Mouse (Mus musculus) neural tube, embryonic 14.5 days (tissue): ENCODE data around the gene Dct. TPM values are rescaled to one million over a fixed set of nuclear protein-coding genes. Genes with fewer than 3 reads are reported as not detected.

Source experiments
- ATAC-seq: fragments of 200-750 bp; cut with Nextera tagmentation; 2 replicates; pipeline ENCODE4 v1.8.0; 2017; ENCODE audit warnings: low read depth, mild to moderate bottlenecking, moderate TSS enrichment, moderate library complexity
- H3K27ac ChIP-seq: fragments of 300-500 bp; sonication (generic); 2 replicates; pipeline ENCODE4 v1.5.1; 2014; ENCODE audit warnings: low read depth, mild to moderate bottlenecking, control low read depth, low read length, moderate library complexity, mixed read lengths
- H3K27me3 ChIP-seq: fragments of 300-500 bp; sonication (generic); 2 replicates; pipeline ENCODE4 v1.6.1; 2014; ENCODE audit warnings: low read length; ENCODE audit not compliant: control insufficient read depth, insufficient read depth
- H3K36me3 ChIP-seq: fragments of 300-500 bp; sonication (generic); 2 replicates; pipeline ENCODE4 v1.6.1; 2014; ENCODE audit warnings: low read length, mixed read lengths; ENCODE audit not compliant: control insufficient read depth, insufficient read depth
- H3K4me1 ChIP-seq: fragments of 300-500 bp; sonication (generic); 2 replicates; pipeline ENCODE4 v1.6.1; 2014; ENCODE audit warnings: low read length; ENCODE audit not compliant: control insufficient read depth, insufficient read depth
- H3K4me2 ChIP-seq: fragments of 300-500 bp; sonication (generic); 2 replicates; pipeline ENCODE4 v1.6.1; 2014; ENCODE audit warnings: mild to moderate bottlenecking, low read depth, low read length, control low read depth
- H3K4me3 ChIP-seq: fragments of 300-500 bp; sonication (generic); 2 replicates; pipeline ENCODE4 v1.5.1; 2014; ENCODE audit warnings: low read depth, low read length, control low read depth, mixed read lengths
- H3K9ac ChIP-seq: fragments of 300-500 bp; sonication (generic); replicated peaks from 2 replicates; pipeline ENCODE4 v1.6.1; 2014; ENCODE audit warnings: low read depth, mild to moderate bottlenecking, control low read depth, low read length, mixed read lengths
- H3K9me3 ChIP-seq: fragments of 300-500 bp; sonication (generic); 2 replicates; pipeline ENCODE4 v1.6.1; 2016; ENCODE audit warnings: low read length; ENCODE audit not compliant: control insufficient read depth
- WGBS: fragments of 180-500 bp; shearing (Covaris S2); extraction: QIAGEN DNeasy Blood & Tissue Kit; methylation state at CpG from one replicate; pipeline ENCODE4 v1.1.7; 2014; 5-methylcytosine and 5-hydroxymethylcytosine counted together
- polyA plus RNA-seq: library from polyadenylated mRNA; unstranded; fragments of >200 nt; fragmentation: Nextera tagmentation; extraction: Ambion mirVana; gene quantifications from 2 replicates; pipeline ENCODE4 v1.2.1, GENCODE M21; 2014

Dct gene
- polyA plus RNA-seq, 1 experiment from 2014 or later, result 0.75 TPM

DNA sequence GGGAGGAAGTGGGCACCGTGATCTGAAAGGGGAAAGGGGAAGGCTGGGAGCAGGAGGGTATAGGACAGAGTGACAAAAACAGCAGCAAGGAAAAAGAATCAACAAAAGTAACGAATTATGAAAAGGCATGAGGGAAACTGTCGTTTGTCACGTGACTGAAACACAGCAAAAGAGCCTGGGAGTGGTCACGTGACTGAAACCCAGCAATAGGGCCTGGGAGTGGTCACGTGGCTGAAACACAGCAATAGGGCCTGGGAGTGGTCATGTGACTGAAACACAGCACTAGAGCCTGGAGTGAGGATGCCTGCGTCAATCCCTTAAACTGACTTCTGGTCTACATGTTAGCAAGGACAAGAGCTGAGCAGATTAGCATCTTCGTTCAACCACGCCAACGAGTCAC, 63.6 kb downstream of the Dct start:
- Histone ChIP-seq H3K9me3 (no peaks in the 10 kb centered on the region), H3K36me3 (no peaks in the 10 kb centered on the region), H3K4me1 (no peaks in the 10 kb centered on the region), H3K27me3 (no peaks in the 10 kb centered on the region), H3K4me2 (no peak overlapping the region), H3K9ac (no peak overlapping the region), H3K27ac (no peak overlapping the region), H3K4me3 (no peak overlapping the region)
- no peak for ATAC-seq
- WGBS, result 91% methylated on average over 10 of the region's 10 CpGs

DNA sequence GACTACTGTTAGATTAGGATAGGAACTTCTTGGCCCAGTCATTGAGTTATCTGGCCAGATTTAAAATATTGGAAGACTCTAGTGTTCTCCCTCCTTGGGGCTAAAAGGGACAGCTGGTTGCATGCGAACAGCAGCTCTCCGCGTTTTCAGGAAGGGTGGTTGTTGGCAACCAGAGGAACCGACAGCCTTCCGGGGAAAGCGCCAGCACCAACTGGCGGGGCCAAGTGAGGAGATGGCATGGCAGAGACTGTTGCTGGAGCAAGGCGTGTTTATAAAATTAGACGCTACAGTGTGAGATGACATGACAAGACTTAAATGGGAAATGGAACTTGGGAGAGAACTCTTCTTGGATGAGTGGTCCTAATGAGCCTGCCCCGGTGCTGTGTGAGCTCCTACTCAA, 70.5 kb downstream of the Dct start:
- H3K9me3 ChIP-seq, result no peaks in the 10 kb centered on the region
- 92% methylated on average over 10 of the region's 10 CpGs for WGBS
- H3K27me3 ChIP-seq, result no peaks in the 10 kb centered on the region
- H3K4me3 ChIP-seq, result no peak overlapping the region
- no peak overlapping the region for H3K27ac ChIP-seq
- H3K9ac ChIP-seq, result no peak overlapping the region
- no peaks in the 10 kb centered on the region for H3K36me3 ChIP-seq
- no peak for ATAC-seq
- no peak overlapping the region for H3K4me2 ChIP-seq
- no peaks in the 10 kb centered on the region for H3K4me1 ChIP-seq

DNA sequence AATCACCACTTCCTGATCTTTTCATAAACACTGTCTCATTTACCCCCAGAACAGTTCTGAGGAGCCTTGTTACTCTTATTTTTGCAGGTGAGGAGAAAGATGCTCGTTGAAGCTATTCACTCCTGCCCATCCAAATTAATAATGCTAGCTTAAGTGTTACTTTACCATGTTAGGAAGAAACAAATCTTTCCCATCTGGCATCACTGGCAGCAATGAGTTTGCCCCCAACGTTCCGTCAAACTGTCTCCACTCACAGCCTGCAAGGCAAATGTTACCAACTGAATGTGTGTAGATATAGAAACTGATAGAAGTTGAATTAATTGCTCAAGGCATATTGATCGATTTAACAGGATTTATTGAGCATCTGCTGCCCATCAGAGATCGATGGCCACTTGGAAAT, 79.5 kb downstream of the Dct start:
- WGBS, result 90% methylated on average over 5 of the region's 5 CpGs

More for the DNA sequence above, 79.5 kb downstream of the Dct start:
- no peak overlapping the region for H3K9ac ChIP-seq
- H3K36me3 ChIP-seq, result no peaks in the 10 kb centered on the region
- H3K27ac ChIP-seq, result no peak overlapping the region
- H3K9me3 ChIP-seq, result no peaks in the 10 kb centered on the region
- no peak for ATAC-seq
- no peak overlapping the region for H3K4me2 ChIP-seq
- no peaks in the 10 kb centered on the region for H3K27me3 ChIP-seq
- no peak overlapping the region for H3K4me3 ChIP-seq
- no peaks in the 10 kb centered on the region for H3K4me1 ChIP-seq

Other genes starting within 250 kb of the Dct start
- gene Tgds, start 80.5 kb upstream of the Dct start, polyA plus RNA-seq, result 14.4 and 19.8 TPM in 2 replicates
- 47.6 and 51.5 TPM in 2 replicates for gene Gpr180, start 84.9 kb upstream of the Dct start, polyA plus RNA-seq
- 6.9 and 7.3 TPM in 2 replicates for gene Sox21, start 184.8 kb upstream of the Dct start, polyA plus RNA-seq
- not detected in 2 replicates for gene Gm9376, start 214.7 kb upstream of the Dct start, polyA plus RNA-seq